Mouse (Mus musculus): ENCODE measurements at regions not wholly inside any gene's neighbourhood (a gene's known extent, or its start where the extent isn't known, plus 50 kb on each side); places are given as distances from the start of the nearest gene placed in this dataset.

- no peak for DNase-seq (ENCODE audit: low read depth, low spot score)
Observed at GRCm38 (mm10) chr11:48176451-48176850, 187.7 kb upstream of the Sgcd start.

GRCm38 (mm10) chr11:48152219-48152618 is 163.4 kb upstream of the Sgcd start:
- DNase-seq (ENCODE audit: low read depth, low spot score) = no peak

GRCm38 (mm10) chr11:48133335-48133734 is 144.6 kb upstream of the Sgcd start:
- DNase-seq (ENCODE audit: low read depth, low spot score) = peak; percentile 32

- DNase-seq (ENCODE audit: low read depth, low spot score) = no peak
Observed at GRCm38 (mm10) chr11:48098063-48098462, 109.3 kb upstream of the Sgcd start.

GRCm38 (mm10) chr11:48097455-48097854 is 108.7 kb upstream of the Sgcd start:
- DNase-seq (ENCODE audit: low read depth, low spot score) = peak; percentile 78

- no peak for DNase-seq (ENCODE audit: low read depth, low spot score)
Observed at GRCm38 (mm10) chr11:48067072-48067471, 78.3 kb upstream of the Sgcd start.

- DNase-seq (ENCODE audit: low read depth, low spot score) = no peak
Observed at GRCm38 (mm10) chr11:48063719-48064118, 75.0 kb upstream of the Sgcd start.

- DNase-seq (ENCODE audit: low read depth, low spot score) = no peak
Observed at GRCm38 (mm10) chr11:48061501-48061900, 72.7 kb upstream of the Sgcd start.

- DNase-seq (ENCODE audit: low read depth, low spot score) = no peak
Observed at GRCm38 (mm10) chr11:48051156-48051866, 62.5 kb upstream of the Sgcd start.

- DNase-seq (ENCODE audit: low read depth, low spot score) = no peak
Observed at GRCm38 (mm10) chr11:48048311-48048710, 59.5 kb upstream of the Sgcd start.

Measured in 3T3-L1 (cell line).